Mouse (Mus musculus) forebrain, embryonic 12.5 days (tissue): ENCODE results near the gene Ephb2. TPM values are rescaled to one million over a fixed set of nuclear protein-coding genes. Genes with fewer than 3 reads are reported as not detected.

Source experiments
- ATAC-seq: fragments of 200-750 bp; cut with Nextera tagmentation; 2 replicates; pipeline ENCODE4 v1.8.0; 2017; ENCODE audit warnings: moderate TSS enrichment; ENCODE audit not compliant: low FRiP score
- H3K27ac ChIP-seq: fragments of 300-500 bp; sonication (generic); 2 replicates; pipeline ENCODE4 v1.5.1; 2016; ENCODE audit warnings: mild to moderate bottlenecking
- H3K27me3 ChIP-seq: fragments of 300-500 bp; sonication (generic); 2 replicates; pipeline ENCODE4 v1.6.1; 2016; ENCODE audit warnings: mild to moderate bottlenecking
- H3K36me3 ChIP-seq: fragments of 300-500 bp; sonication (generic); replicated peaks from 2 replicates; pipeline ENCODE4 v1.6.1; 2016; ENCODE audit warnings: mild to moderate bottlenecking
- H3K4me1 ChIP-seq: fragments of 300-500 bp; sonication (generic); 2 replicates; pipeline ENCODE4 v1.6.1; 2016
- H3K4me2 ChIP-seq: fragments of 300-500 bp; sonication (generic); 2 replicates; pipeline ENCODE4 v1.6.1; 2016; ENCODE audit warnings: mild to moderate bottlenecking, moderate library complexity
- H3K4me3 ChIP-seq: fragments of 300-500 bp; sonication (generic); replicated peaks from 2 replicates; pipeline ENCODE4 v1.5.1; 2016; ENCODE audit warnings: mild to moderate bottlenecking
- H3K9ac ChIP-seq: fragments of 300-500 bp; sonication (generic); 2 replicates; pipeline ENCODE4 v1.6.1; 2016; ENCODE audit warnings: mild to moderate bottlenecking
- H3K9me3 ChIP-seq: fragments of 300-500 bp; sonication (generic); 2 replicates; pipeline ENCODE4 v1.6.1; 2016
- WGBS: fragments of 180-500 bp; shearing (Covaris S2); methylation state at CpG from one replicate; pipeline ENCODE4 v1.1.7; 2016; 5-methylcytosine and 5-hydroxymethylcytosine counted together
- polyA plus RNA-seq: library from polyadenylated mRNA; unstranded; fragments of >200 nt; fragmentation: Nextera tagmentation; extraction: Ambion mirVana; gene quantifications from 2 replicates; pipeline ENCODE4 v1.2.1, GENCODE M21; 2016

Gene Ephb2
- polyA plus RNA-seq, 1 experiment from 2014 or later, result 30.2 TPM

- ATAC-seq, result no peak
Measured at GRCm38 (mm10) chr4:136738291-136738690, 97.5 kb downstream of the Ephb2 start.

GRCm38 (mm10) chr4:136735856-136736255 lies 99.9 kb downstream of the Ephb2 start:
- 77% methylated on average over 4 of the region's 4 CpGs for WGBS

More at GRCm38 (mm10) chr4:136738291-136738690, 97.5 kb downstream of the Ephb2 start:
- H3K4me3 ChIP-seq, result no peak overlapping the region
- H3K36me3 ChIP-seq, result no peaks in the 10 kb centered on the region
- H3K9me3 ChIP-seq, result no peaks in the 10 kb centered on the region
- WGBS, result 51% methylated on average over 3 of the region's 3 CpGs
- no peak overlapping the region for H3K9ac ChIP-seq
- H3K27ac ChIP-seq, result 0 out of 2 replicates have a peak overlapping the region, but pooled peaks have one; percentile 19
- peaks cover 96% of the 10 kb centered on the region for H3K4me1 ChIP-seq
- no peaks in the 10 kb centered on the region; the same call in 1 of the 2 replicates for H3K27me3 ChIP-seq
- no peak overlapping the region for H3K4me2 ChIP-seq

GRCm38 (mm10) chr4:136734210-136734803 lies 101.5 kb downstream of the Ephb2 start:
- H3K9me3 ChIP-seq, result no peaks in the 10 kb centered on the region
- WGBS, result 25% methylated on average over 15 of the region's 15 CpGs
- H3K4me2 ChIP-seq, result peak overlapping the region; percentile 25
- no peak overlapping the region for H3K4me3 ChIP-seq
- H3K27ac ChIP-seq, result peak overlapping the region; percentile 83
- H3K36me3 ChIP-seq, result peaks cover 12% of the 10 kb centered on the region; the same call in 1 of the 2 replicates
- peaks cover 86% of the 10 kb centered on the region for H3K4me1 ChIP-seq
- H3K27me3 ChIP-seq, result no peaks in the 10 kb centered on the region
- peak; percentile 48; the same call in 1 of the 2 replicates for ATAC-seq
- H3K9ac ChIP-seq, result peak overlapping the region; percentile 21; the same call in 1 of the 2 replicates

More at GRCm38 (mm10) chr4:136735856-136736255, 99.9 kb downstream of the Ephb2 start:
- H3K4me3 ChIP-seq, result no peak overlapping the region
- peaks cover 96% of the 10 kb centered on the region for H3K4me1 ChIP-seq
- H3K36me3 ChIP-seq, result no peaks in the 10 kb centered on the region
- peak overlapping the region; percentile 33; the same call in 1 of the 2 replicates for H3K9ac ChIP-seq
- no peak overlapping the region for H3K4me2 ChIP-seq
- no peak overlapping the region for H3K27ac ChIP-seq
- no peak for ATAC-seq
- H3K9me3 ChIP-seq, result no peaks in the 10 kb centered on the region
- H3K27me3 ChIP-seq, result no peaks in the 10 kb centered on the region; the same call in 1 of the 2 replicates

- no peak for ATAC-seq
- Histone ChIP-seq H3K27ac (peak overlapping the region; percentile 83), H3K4me3 (no peak overlapping the region), H3K9me3 (no peaks in the 10 kb centered on the region), H3K4me1 (peaks cover 76% of the 10 kb centered on the region), H3K36me3 (peaks cover 14% of the 10 kb centered on the region; the same call in 1 of the 2 replicates), H3K27me3 (no peaks in the 10 kb centered on the region), H3K4me2 (peak overlapping the region; percentile 25), H3K9ac (peak overlapping the region; percentile 25; the same call in 1 of the 2 replicates)
- WGBS, result 24% methylated on average over 11 of the region's 11 CpGs
Measured at GRCm38 (mm10) chr4:136733217-136733865, 102.4 kb downstream of the Ephb2 start.

- 45% methylated on average over 7 of the region's 7 CpGs for WGBS
- H3K9ac ChIP-seq, result peak overlapping the region; percentile 5; the same call in 1 of the 2 replicates
- peaks cover 14% of the 10 kb centered on the region; the same call in 1 of the 2 replicates for H3K36me3 ChIP-seq
- no peaks in the 10 kb centered on the region for H3K9me3 ChIP-seq
- H3K4me3 ChIP-seq, result no peak overlapping the region
- no peaks in the 10 kb centered on the region for H3K27me3 ChIP-seq
- no peak for ATAC-seq
- H3K27ac ChIP-seq, result peak overlapping the region; percentile 83
- H3K4me2 ChIP-seq, result no peak overlapping the region; the same call in 1 of the 2 replicates
- peaks cover 78% of the 10 kb centered on the region for H3K4me1 ChIP-seq
Measured at GRCm38 (mm10) chr4:136732536-136733121, 103.2 kb downstream of the Ephb2 start.

GRCm38 (mm10) chr4:136731761-136732160 lies 104.0 kb downstream of the Ephb2 start:
- H3K36me3 ChIP-seq, result peaks cover 14% of the 10 kb centered on the region; the same call in 1 of the 2 replicates
- no peak overlapping the region for H3K4me2 ChIP-seq
- no peaks in the 10 kb centered on the region for H3K9me3 ChIP-seq
- ATAC-seq, result no peak
- H3K4me1 ChIP-seq, result peaks cover 80% of the 10 kb centered on the region
- no peaks in the 10 kb centered on the region for H3K27me3 ChIP-seq
- peak overlapping the region; percentile 56; the same call in 1 of the 2 replicates for H3K27ac ChIP-seq
- H3K4me3 ChIP-seq, result no peak overlapping the region
- WGBS, result 56% methylated on average over 5 of the region's 5 CpGs
- 0 out of 2 replicates have a peak overlapping the region, but pooled peaks have one; percentile 25 for H3K9ac ChIP-seq

- Histone ChIP-seq H3K27ac (no peak overlapping the region), H3K4me2 (no peak overlapping the region), H3K27me3 (no peaks in the 10 kb centered on the region), H3K4me1 (peaks cover 74% of the 10 kb centered on the region), H3K9me3 (no peaks in the 10 kb centered on the region), H3K4me3 (no peak overlapping the region), H3K36me3 (peaks cover 14% of the 10 kb centered on the region; the same call in 1 of the 2 replicates), H3K9ac (0 out of 2 replicates have a peak overlapping the region, but pooled peaks have one; percentile 12)
- no peak for ATAC-seq
- 84% methylated on average over 13 of the region's 13 CpGs for WGBS
Measured at GRCm38 (mm10) chr4:136731008-136731609, 104.7 kb downstream of the Ephb2 start.

GRCm38 (mm10) chr4:136730501-136730900 lies 105.3 kb downstream of the Ephb2 start:
- ATAC-seq, result no peak
- H3K4me1 ChIP-seq, result peaks cover 68% of the 10 kb centered on the region
- 84% methylated on average over 9 of the region's 9 CpGs for WGBS

GRCm38 (mm10) chr4:136729574-136729973 lies 106.2 kb downstream of the Ephb2 start:
- H3K4me3 ChIP-seq, result no peak overlapping the region
- no peak overlapping the region for H3K4me2 ChIP-seq
- no peaks in the 10 kb centered on the region for H3K27me3 ChIP-seq
- no peak overlapping the region for H3K9ac ChIP-seq
- no peak for ATAC-seq
- H3K4me1 ChIP-seq, result peaks cover 63% of the 10 kb centered on the region
- H3K27ac ChIP-seq, result no peak overlapping the region
- 94% methylated on average over 2 of the region's 2 CpGs for WGBS
- H3K36me3 ChIP-seq, result peaks cover 14% of the 10 kb centered on the region; the same call in 1 of the 2 replicates
- H3K9me3 ChIP-seq, result no peaks in the 10 kb centered on the region

More at GRCm38 (mm10) chr4:136730501-136730900, 105.3 kb downstream of the Ephb2 start:
- Histone ChIP-seq H3K4me3 (no peak overlapping the region), H3K27me3 (no peaks in the 10 kb centered on the region), H3K4me2 (no peak overlapping the region), H3K36me3 (peaks cover 14% of the 10 kb centered on the region; the same call in 1 of the 2 replicates), H3K9me3 (no peaks in the 10 kb centered on the region), H3K27ac (no peak overlapping the region), H3K9ac (no peak overlapping the region)

- no peaks in the 10 kb centered on the region for H3K27me3 ChIP-seq
- WGBS, result 34% methylated on average over 8 of the region's 8 CpGs
- H3K4me3 ChIP-seq, result no peak overlapping the region
- ATAC-seq, result no peak
- H3K27ac ChIP-seq, result peak overlapping the region; percentile 56
- H3K4me2 ChIP-seq, result no peak overlapping the region
- no peaks in the 10 kb centered on the region for H3K9me3 ChIP-seq
- peaks cover 49% of the 10 kb centered on the region for H3K4me1 ChIP-seq
- no peak overlapping the region for H3K9ac ChIP-seq
- peaks cover 14% of the 10 kb centered on the region; the same call in 1 of the 2 replicates for H3K36me3 ChIP-seq
Measured at GRCm38 (mm10) chr4:136726941-136727340, 108.8 kb downstream of the Ephb2 start.

- no peak for ATAC-seq
- 81% methylated on average over 17 of the region's 17 CpGs for WGBS
- Histone ChIP-seq H3K9me3 (no peaks in the 10 kb centered on the region), H3K4me3 (no peak overlapping the region), H3K4me1 (peaks cover 43% of the 10 kb centered on the region), H3K36me3 (peaks cover 13% of the 10 kb centered on the region; the same call in 1 of the 2 replicates), H3K4me2 (no peak overlapping the region), H3K9ac (no peak overlapping the region), H3K27me3 (no peaks in the 10 kb centered on the region), H3K27ac (no peak overlapping the region)
Measured at GRCm38 (mm10) chr4:136724731-136725130, 111.1 kb downstream of the Ephb2 start.
